Mouse (Mus musculus): ENCODE measurements around the gene Rab21.
"Not testable (repeated sequence)": the region's sequence is repeated elsewhere in the genome, so short reads cannot be mapped to it uniquely, and the experiment has no call there.

The Rab21 gene

GRCm38 (mm10) chr10:115329010-115329530 lies 13.7 kb upstream of the Rab21 start:
- no peak for DNase-seq (ENCODE audit: extremely low read depth, low read depth, low spot score)

DNA sequence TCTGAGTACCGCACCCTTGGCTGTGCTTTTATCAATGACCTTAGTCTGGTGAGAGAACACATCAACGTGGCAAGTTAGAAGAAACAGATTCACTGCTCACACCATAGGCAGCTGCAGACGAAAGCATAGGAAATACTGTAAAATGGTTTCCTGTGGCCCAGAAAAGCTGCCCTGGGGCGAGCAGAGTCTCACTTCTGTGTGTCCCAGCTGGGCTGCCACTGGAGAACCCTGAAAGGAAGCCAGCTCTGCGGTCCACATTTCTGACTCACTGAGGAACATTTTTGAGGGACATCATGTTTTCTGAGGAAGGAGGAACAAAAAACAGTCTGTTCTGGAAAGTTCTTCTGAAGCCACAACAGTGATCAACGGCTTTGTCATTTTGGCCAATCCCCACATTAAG lies 13.1 kb upstream of the Rab21 start:
- DNase-seq (ENCODE audit: extremely low read depth, low read depth, low spot score): no peak

DNA sequence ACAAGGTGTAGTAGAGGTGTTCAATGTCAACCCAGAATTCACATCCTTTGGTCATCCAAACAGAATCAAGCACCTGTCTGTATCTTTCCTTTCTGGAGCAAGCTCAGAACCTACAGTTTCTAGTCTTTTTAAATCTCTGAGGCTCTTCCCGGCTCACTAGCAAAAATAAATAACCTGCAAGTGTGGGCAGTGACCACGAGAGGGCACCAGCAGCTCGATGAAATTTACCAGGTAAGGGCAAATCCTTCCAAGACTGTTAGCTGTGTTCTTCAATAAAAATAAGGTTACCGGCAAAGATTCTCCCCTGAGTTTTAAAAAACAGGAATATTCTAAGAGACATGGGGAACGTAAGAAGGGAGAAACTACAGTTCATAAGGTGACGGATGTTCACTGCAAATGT lies 7.9 kb upstream of the Rab21 start:
- DNase-seq (ENCODE audit: extremely low read depth, low read depth, low spot score): no peak

DNA sequence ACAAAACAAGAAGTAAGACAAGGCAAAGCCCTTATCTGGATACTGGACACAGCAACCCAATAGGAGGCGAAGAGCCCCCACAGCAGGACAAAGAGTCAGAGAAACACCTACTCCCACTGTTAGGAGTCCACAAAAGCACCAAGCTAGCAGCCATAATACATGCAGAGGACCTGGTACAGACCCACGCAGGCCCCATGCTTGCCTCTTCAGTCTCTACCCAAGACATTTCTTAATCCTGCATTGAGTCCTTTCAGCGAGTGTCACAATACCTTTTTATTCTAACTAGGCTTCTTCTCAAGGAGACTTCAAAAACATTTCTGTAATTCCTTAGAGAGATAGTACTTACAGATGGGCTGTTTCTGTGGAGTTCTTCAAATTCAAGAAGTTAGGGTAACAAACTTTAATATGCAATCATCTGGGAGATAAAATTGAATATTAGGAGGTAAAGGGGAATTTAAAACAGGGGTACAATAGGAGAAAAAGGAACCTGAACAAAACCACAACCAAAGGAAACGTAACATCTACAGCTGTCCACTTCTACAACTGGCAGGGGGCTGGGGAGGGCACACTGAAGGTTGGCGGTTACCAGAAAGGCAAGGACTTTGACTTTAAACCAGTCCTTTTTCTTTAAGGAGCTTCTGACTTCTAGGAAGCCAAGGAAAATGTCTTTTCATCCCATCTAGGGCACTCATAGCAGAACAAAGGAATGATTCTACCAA lies 6.1 kb upstream of the Rab21 start:
- no peak for DNase-seq (ENCODE audit: extremely low read depth, low read depth, low spot score)

DNA sequence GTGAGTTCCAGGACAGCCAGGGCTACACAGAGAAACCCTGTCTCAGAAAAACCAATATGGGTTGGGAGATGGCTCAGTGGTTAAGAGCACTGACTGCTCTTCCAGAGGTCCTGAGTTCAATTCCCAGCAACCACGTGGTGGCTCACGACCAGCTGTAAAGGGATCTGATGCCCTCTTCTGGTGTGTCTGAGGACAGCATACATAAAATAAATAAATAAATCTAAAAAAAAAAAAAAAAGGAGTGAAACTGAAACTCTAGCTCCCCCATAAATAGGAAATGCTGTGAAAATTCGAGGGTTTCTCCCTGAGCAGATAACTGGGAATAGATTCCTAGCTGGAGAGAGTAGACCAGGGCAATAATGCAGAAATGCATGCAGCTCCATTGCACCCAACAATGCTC lies 3.0 kb upstream of the Rab21 start:
- not testable (repeated sequence) for DNase-seq (ENCODE audit: extremely low read depth, low read depth, low spot score)

DNA sequence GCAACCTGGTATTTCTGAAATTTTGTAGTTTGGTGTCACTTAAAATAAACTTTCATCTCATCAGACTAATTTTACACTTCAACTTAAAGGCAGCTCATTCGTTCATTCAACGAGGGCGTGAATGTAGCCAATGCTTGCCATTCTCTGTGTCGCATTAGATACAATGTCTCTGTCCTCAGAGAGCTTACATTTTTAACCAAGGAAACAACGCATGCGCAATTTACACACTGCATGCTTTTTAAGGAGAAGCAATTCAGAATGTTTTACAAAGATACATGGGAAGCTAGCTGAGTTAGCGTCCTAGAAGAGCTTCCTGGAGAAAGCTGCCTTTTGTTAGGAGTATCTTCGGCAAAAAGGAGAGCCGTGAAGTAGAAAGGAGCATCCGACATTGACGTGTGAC lies 919 bp upstream of the Rab21 start:
- DNase-seq (ENCODE audit: extremely low read depth, low read depth, low spot score): no peak

GRCm38 (mm10) chr10:115314582-115315452 lies 577 bp downstream of the Rab21 start:
- no peak for DNase-seq (ENCODE audit: extremely low read depth, low read depth, low spot score)

DNA sequence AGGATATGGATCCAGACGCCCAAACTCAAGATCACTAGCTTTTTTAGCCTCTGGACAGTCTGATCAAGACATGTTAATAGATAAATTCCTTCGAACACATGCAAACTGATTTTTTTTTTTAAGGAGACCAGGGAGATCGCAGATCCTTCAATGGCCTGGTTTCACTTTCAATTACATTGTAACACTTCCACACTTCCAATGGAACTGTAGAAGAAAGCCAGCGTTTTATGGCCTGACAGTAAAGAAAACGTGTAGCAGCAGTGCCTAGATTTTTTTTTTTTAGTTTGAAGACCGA lies 1.2 kb downstream of the Rab21 start:
- no peak for DNase-seq (ENCODE audit: extremely low read depth, low read depth, low spot score)

- DNase-seq (ENCODE audit: extremely low read depth, low read depth, low spot score): no peak
These were observed 1.6 kb downstream of the Rab21 start for GRCm38 (mm10) chr10:115313641-115314286.

GRCm38 (mm10) chr10:115312732-115313131 lies 2.7 kb downstream of the Rab21 start:
- DNase-seq (ENCODE audit: extremely low read depth, low read depth, low spot score): no peak

GRCm38 (mm10) chr10:115312194-115312593 lies 3.2 kb downstream of the Rab21 start:
- no peak for DNase-seq (ENCODE audit: extremely low read depth, low read depth, low spot score)

GRCm38 (mm10) chr10:115311263-115311965 lies 4.0 kb downstream of the Rab21 start:
- DNase-seq (ENCODE audit: extremely low read depth, low read depth, low spot score): no peak

DNA sequence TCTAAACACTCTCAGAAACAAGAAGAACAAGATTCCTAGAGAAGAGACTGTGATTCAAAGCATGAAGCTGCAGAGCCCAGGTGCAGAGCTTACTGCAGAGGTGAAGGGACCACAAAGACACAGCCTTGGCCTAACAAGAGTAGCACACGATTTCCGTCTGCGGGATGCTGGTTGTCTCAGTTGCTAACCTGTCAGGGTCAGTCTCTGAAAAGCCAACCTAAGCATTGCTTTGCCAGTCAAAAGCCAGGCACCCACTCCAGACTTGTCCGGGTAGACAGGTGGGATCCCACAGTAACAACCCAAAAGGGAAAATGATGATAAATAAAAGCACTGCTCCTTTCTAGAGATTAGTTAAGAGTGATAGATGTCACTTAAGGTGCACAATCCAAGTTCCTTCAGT lies 6.2 kb downstream of the Rab21 start:
- DNase-seq (ENCODE audit: extremely low read depth, low read depth, low spot score): no peak

- no peak for DNase-seq (ENCODE audit: extremely low read depth, low read depth, low spot score)
These were observed 8.0 kb downstream of the Rab21 start for GRCm38 (mm10) chr10:115307331-115307875.

DNA sequence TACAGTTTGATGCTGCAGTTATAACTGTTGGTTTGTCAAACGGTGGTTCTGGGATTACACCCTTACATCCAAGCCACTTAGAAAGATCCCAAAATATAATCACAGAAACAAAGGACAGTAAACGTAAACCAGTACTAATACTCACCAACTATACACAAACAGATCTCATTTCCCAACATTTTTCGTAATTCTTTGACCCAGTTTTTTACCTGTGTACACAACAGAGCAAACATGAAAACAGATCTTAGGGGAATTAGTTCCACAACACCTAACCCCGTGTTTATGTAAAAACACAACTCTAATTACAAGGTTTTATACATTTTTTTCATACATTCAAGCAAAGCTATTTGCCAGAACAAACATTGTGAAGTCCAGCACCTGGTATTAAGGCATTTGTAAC lies 16.7 kb downstream of the Rab21 start:
- DNase-seq (ENCODE audit: extremely low read depth, low read depth, low spot score): no peak

DNA sequence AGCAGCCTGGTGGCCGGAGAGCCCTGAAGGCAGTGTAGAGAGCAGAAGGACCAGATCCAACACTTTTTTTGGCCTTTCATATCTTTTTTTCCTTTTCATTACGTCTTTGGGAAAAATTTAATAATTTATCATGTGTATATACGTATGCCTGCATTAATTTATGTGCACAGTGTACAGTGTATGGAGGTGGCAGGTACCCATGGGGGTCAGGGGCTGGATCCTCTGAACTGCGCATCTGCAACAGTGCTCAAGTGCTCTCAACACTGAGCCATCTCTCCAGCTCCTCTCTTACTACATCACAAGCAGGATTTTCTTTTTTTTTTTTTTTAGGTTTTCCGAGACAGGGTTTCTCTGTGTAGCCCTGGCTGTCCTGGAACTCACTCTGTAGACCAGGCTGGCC lies 17.8 kb downstream of the Rab21 start:
- no peak for DNase-seq (ENCODE audit: extremely low read depth, low read depth, low spot score)

DNA sequence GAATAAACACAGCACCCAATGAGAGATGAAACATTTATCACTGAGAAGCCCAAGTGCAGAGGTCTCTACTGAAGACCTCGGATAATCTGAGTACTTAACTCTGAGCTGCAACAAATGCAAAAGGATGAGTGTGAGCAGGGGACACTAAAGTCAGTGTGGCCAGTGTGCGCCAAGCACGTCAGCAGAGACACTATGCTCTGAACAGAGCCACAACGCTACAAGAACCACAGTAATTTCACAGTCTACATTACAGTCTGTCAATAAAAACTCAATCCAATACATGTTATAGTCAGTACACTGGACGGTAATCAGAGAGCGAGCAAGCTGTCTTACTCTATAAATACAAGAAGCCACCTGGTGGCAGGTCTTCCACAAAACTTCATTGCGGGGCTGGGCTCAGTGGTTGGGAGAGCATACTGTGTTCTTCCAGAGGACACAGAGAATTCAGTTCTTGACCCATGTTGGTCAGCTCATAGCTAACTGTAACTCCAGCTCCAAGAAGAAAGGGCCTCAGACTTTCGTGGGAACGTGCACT lies 18.9 kb downstream of the Rab21 start:
- DNase-seq (ENCODE audit: extremely low read depth, low read depth, low spot score): no peak

- DNase-seq (ENCODE audit: extremely low read depth, low read depth, low spot score): no peak
These were observed 20.2 kb downstream of the Rab21 start for GRCm38 (mm10) chr10:115295162-115295561.

DNA sequence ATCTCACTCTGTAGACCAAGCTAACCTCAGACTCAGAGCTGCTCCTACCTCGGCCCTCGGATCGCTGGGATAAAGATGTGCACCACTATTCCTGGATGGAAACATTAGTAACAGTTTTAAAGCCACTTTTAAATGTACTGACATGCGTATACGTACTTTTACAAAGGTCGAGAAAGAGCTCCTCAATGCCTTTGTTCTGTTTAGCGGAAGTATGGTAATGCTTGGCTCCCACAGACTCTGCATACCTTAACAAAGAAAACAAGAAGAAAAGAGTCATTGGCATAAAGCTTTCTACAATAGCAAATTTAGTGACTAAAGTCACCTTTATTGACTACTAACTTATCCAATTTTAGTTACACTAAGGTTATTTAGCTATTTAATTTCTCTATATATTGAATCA lies 20.7 kb downstream of the Rab21 start:
- DNase-seq (ENCODE audit: extremely low read depth, low read depth, low spot score): no peak

DNA sequence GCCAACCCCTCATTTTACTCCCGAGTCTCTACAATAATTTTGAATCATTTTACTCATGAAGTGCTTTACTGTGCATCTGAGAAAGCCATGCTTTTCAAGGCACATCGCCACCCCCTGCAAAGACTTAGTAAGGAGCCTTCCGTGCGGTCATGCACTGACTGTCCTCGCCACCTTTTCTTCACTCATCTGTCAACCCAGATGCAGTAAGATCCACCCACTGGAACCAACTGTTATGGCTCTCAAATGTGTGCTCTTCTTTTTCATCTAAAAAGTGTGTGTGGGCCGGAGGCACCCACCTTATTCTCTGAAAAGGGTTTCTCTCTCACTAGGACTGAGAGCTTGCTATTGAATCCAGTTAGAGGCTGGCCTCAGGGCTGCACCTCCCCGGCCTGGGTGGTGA lies 21.4 kb downstream of the Rab21 start:
- no peak for DNase-seq (ENCODE audit: extremely low read depth, low read depth, low spot score)

- no peak for DNase-seq (ENCODE audit: extremely low read depth, low read depth, low spot score)
These were observed 24.7 kb downstream of the Rab21 start for GRCm38 (mm10) chr10:115290671-115291070.
